Mouse (Mus musculus) ES-E14 (cell line): ENCODE measurements at regions not wholly inside any gene's neighbourhood (a gene's known extent, or its start where the extent isn't known, plus 50 kb on each side); places are given as distances from the start of the nearest gene placed in this dataset.

ENCODE experiments used
- DNase-seq: peaks from one replicate; pipeline ENCODE4 v3.0.0-alpha.2; 2013; ENCODE audit warnings: low read depth, low spot score
- H3K27ac ChIP-seq: 2 replicates; pipeline ENCODE4 v1.5.1; 2012; ENCODE audit warnings: low read depth, mild to moderate bottlenecking, low read length, moderate library complexity, mixed read lengths; ENCODE audit not compliant: poor library complexity, insufficient read depth, severe bottlenecking
- H3K36me3 ChIP-seq: 2 replicates; pipeline ENCODE4 v1.6.1; 2012; ENCODE audit warnings: mild to moderate bottlenecking, low read length, moderate library complexity, mixed read lengths; ENCODE audit not compliant: control insufficient read depth, poor library complexity, insufficient read depth, severe bottlenecking
- H3K4me1 ChIP-seq, 2 experiments: fragments of 150-350 bp in 1 of 2; sonication (generic) in 1 of 2; 2 replicates each; pipeline ENCODE4 v1.6.1; 2012; ENCODE audit warnings: low read length in 2 of 2, mild to moderate bottlenecking in 1 of 2, mixed read lengths in 1 of 2; ENCODE audit not compliant: control insufficient read depth in 2 of 2, insufficient read depth in 2 of 2, poor library complexity in 1 of 2
- H3K4me3 ChIP-seq, 2 experiments: fragments of 150-350 bp in 1 of 2; sonication (generic) in 1 of 2; 2 replicates each; pipeline ENCODE4 v1.5.1; 2012; ENCODE audit warnings: low read length in 2 of 2, low read depth in 1 of 2, mild to moderate bottlenecking in 1 of 2, mixed read lengths in 1 of 2; ENCODE audit not compliant: insufficient read depth in 1 of 2, poor library complexity in 1 of 2, severe bottlenecking in 1 of 2
- H3K9ac ChIP-seq: 2 replicates; pipeline ENCODE4 v1.6.1; 2012; ENCODE audit warnings: low read depth, mild to moderate bottlenecking, low read length, mixed read lengths; ENCODE audit not compliant: poor library complexity, insufficient read depth, severe bottlenecking
- H3K9me3 ChIP-seq: fragments of 150-350 bp; sonication (generic); 2 replicates; pipeline ENCODE4 v1.6.1; 2012; ENCODE audit warnings: low read depth, mild to moderate bottlenecking, low read length; ENCODE audit not compliant: control insufficient read depth, insufficient read depth
- CHD2 ChIP-seq: IDR thresholded peaks from 2 replicates; pipeline ENCODE4 v1.6.1; 2014; ENCODE audit warnings: mild to moderate bottlenecking, low read depth, low read length, inconsistent platforms
- HCFC1 ChIP-seq: IDR thresholded peaks from 2 replicates; pipeline ENCODE4 v1.6.1; 2012; ENCODE audit warnings: low read length, inconsistent platforms, borderline replicate concordance; ENCODE audit not compliant: insufficient read depth
- MAFK ChIP-seq: IDR thresholded peaks from 2 replicates; pipeline ENCODE4 v1.6.1; 2014; ENCODE audit warnings: mild to moderate bottlenecking, low read depth, low read length, inconsistent platforms; ENCODE audit not compliant: insufficient read depth
- ZC3H11A ChIP-seq: IDR thresholded peaks from 2 replicates; pipeline ENCODE4 v1.6.1; 2012; ENCODE audit warnings: low read depth, mild to moderate bottlenecking, inconsistent platforms, low read length, borderline replicate concordance
- ZNF384 ChIP-seq: IDR thresholded peaks from 2 replicates; pipeline ENCODE4 v1.6.1; 2012; ENCODE audit warnings: low read depth, low read length, inconsistent platforms
- in situ Hi-C, 2 experiments: fragments of 600-800 bp; cut with MboI; formaldehyde crosslinking; loops; one replicate each; pipeline ENCODE4 v1.15.1; 2025; ENCODE audit warnings: low sequenced_read_pairs in 2 of 2, inconsistent platforms in 1 of 2; ENCODE audit not compliant: unreplicated experiment in 2 of 2

GRCm38 (mm10) chr10:95099906-95100305, 155.3 kb upstream of the Plxnc1 start:
- H3K27ac ChIP-seq = no peak overlapping the region
- no peaks in the 10 kb centered on the region for H3K36me3 ChIP-seq
- no peaks in the 10 kb centered on the region for H3K9me3 ChIP-seq
- no peak overlapping the region for H3K9ac ChIP-seq
- TF ChIP-seq CHD2 = no peak
- no peak for TF ChIP-seq HCFC1
- TF ChIP-seq MAFK = no peak
- no peak for TF ChIP-seq ZNF384
- no peak for DNase-seq
- in situ Hi-C loops = loop anchor here in 1 of 2 experiments (10.0 kb wide), 1 partner anchor 375 kb away; no protein-coding TSS in a partner anchor
- 0 out of 4 replicates have a peak, but pooled peaks cover 0 to 1% of the 10 kb centered on the region in 2 experiments for H3K4me1 ChIP-seq
- H3K4me3 ChIP-seq = no peak overlapping the region

- Histone ChIP-seq H3K36me3 (no peaks in the 10 kb centered on the region), H3K4me1 (0 out of 4 replicates have a peak, but pooled peaks cover 1 to 3% of the 10 kb centered on the region in 2 experiments), H3K9me3 (no peaks in the 10 kb centered on the region), H3K4me3 (no peak overlapping the region), H3K27ac (no peak overlapping the region), H3K9ac (no peak overlapping the region)
- in situ Hi-C loops = loop anchor here in 1 of 2 experiments (10.0 kb wide), 1 partner anchor 379 kb away; no protein-coding TSS in a partner anchor
- TF ChIP-seq MAFK = peak; percentile 77
- TF ChIP-seq ZNF384 = no peak
- no peak for DNase-seq
Measured at GRCm38 (mm10) chr10:95095847-95096246, 151.2 kb upstream of the Plxnc1 start.

DNA sequence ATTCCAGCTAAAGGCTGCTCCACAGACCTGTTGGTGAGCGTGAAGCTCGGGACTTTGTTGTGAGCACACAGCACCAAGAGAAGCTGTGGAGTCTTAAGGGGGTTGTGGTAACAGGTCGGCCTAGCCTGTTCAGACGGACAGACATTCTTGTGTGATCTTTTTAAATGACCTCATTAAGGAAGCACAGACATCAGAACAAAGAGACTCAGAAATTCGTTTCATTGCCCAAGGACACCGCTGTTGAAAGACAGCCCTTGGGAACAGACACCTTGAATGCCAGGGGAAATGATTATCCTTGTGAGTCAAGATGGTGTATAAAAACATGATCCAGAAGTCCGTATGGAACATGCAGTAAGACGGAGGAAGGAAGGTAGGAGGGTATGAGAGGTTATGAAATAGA, 150.1 kb upstream of the Plxnc1 start:
- H3K9ac ChIP-seq = no peak overlapping the region
- no peak overlapping the region for H3K4me3 ChIP-seq
- no peak for DNase-seq
- 0 out of 4 replicates have a peak, but pooled peaks cover 1 to 3% of the 10 kb centered on the region in 2 experiments for H3K4me1 ChIP-seq
- in situ Hi-C loops = loop anchor here in 1 of 2 experiments (10.0 kb wide), 1 partner anchor 380 kb away; no protein-coding TSS in a partner anchor
- H3K36me3 ChIP-seq = no peaks in the 10 kb centered on the region
- no peaks in the 10 kb centered on the region for H3K9me3 ChIP-seq
- no peak overlapping the region for H3K27ac ChIP-seq
- TF ChIP-seq CHD2 (no peak), ZC3H11A (no peak), HCFC1 (no peak), MAFK (no peak), ZNF384 (no peak)

GRCm38 (mm10) chr10:95093266-95093665, 148.6 kb upstream of the Plxnc1 start:
- Histone ChIP-seq H3K9me3 (no peaks in the 10 kb centered on the region), H3K4me1 (0 out of 4 replicates have a peak, but pooled peaks cover 1 to 3% of the 10 kb centered on the region in 2 experiments), H3K4me3 (no peak overlapping the region), H3K27ac (no peak overlapping the region), H3K9ac (no peak overlapping the region), H3K36me3 (no peaks in the 10 kb centered on the region)
- no peak for DNase-seq
- in situ Hi-C loops = loop anchor here in 1 of 2 experiments (10.0 kb wide), 1 partner anchor 382 kb away; no protein-coding TSS in a partner anchor
- TF ChIP-seq HCFC1 = no peak
- TF ChIP-seq MAFK = no peak
- TF ChIP-seq CHD2 = no peak
- no peak for TF ChIP-seq ZNF384
- TF ChIP-seq ZC3H11A = no peak

- Histone ChIP-seq H3K4me3 (no peak overlapping the region), H3K4me1 (0 out of 4 replicates have a peak, but pooled peaks cover 1 to 3% of the 10 kb centered on the region in 2 experiments), H3K9ac (no peak overlapping the region), H3K36me3 (no peaks in the 10 kb centered on the region), H3K27ac (no peak overlapping the region), H3K9me3 (no peaks in the 10 kb centered on the region)
- no peak for DNase-seq
- in situ Hi-C loops = loop anchor here in 1 of 2 experiments (10.0 kb wide), 1 partner anchor 384 kb away; no protein-coding TSS in a partner anchor
- TF ChIP-seq ZNF384 = no peak
- TF ChIP-seq CHD2 = no peak
- no peak for TF ChIP-seq MAFK
- no peak for TF ChIP-seq ZC3H11A
- TF ChIP-seq HCFC1 = no peak
Measured at GRCm38 (mm10) chr10:95091086-95091485, 146.5 kb upstream of the Plxnc1 start.
